Mouse (Mus musculus) megakaryocyte, adult 5-6 weeks (primary cell): ENCODE results near the gene Sohlh1. TPM values are rescaled to one million over a fixed set of nuclear protein-coding genes. Genes with fewer than 3 reads are reported as not detected.
A peak's percentile ranks its signal among the peaks of the same experiment; 100 is the strongest.
"Not testable (repeated sequence)": the region's sequence is repeated elsewhere in the genome, so short reads cannot be mapped to it uniquely, and the experiment has no call there.

ENCODE experiments used
- ATAC-seq: 2 replicates; pipeline ENCODE4 v1.8.0; 2016; ENCODE audit warnings: mild to moderate bottlenecking, inconsistent platforms; ENCODE audit not compliant: poor library complexity, severe bottlenecking
- total RNA-seq, 2 experiments: library from RNA; stranded (forward) in 1 of 2; stranded (reverse) in 1 of 2; fragments of 153-499, 151-499 nt in 1 of 2; fragments of 221-1000, 200-1000 nt in 1 of 2; gene quantifications; 2 replicates each; pipeline versions ENCODE4 v1.2.3 to v1.2.4; 2015 to 2017

Sohlh1 gene
- total RNA-seq, 2 experiments from 2014 or later, result not detected

GRCm38 (mm10) chr2:25842758-25843157 is 4.3 kb downstream of the Sohlh1 start:
- no peak for ATAC-seq

GRCm38 (mm10) chr2:25842161-25842560 is 4.9 kb downstream of the Sohlh1 start:
- no peak for ATAC-seq

GRCm38 (mm10) chr2:25836291-25836690 is 10.8 kb downstream of the Sohlh1 start:
- ATAC-seq, result peak; percentile 47; the same call in 1 of the 2 replicates

- ATAC-seq, result no peak
Measured at GRCm38 (mm10) chr2:25830786-25831185, 16.3 kb downstream of the Sohlh1 start.

GRCm38 (mm10) chr2:25828344-25828947 is 18.6 kb downstream of the Sohlh1 start:
- ATAC-seq, result no peak

- no peak for ATAC-seq
Measured at GRCm38 (mm10) chr2:25824751-25825150, 22.3 kb downstream of the Sohlh1 start.

GRCm38 (mm10) chr2:25822806-25823205 is 24.2 kb downstream of the Sohlh1 start, which contains the start of gene Lcn9:
TSS of gene Lcn9 (plus strand) at chr2:25823153.
- no peak for ATAC-seq

- ATAC-seq, result not testable (repeated sequence)
Measured at GRCm38 (mm10) chr2:25815748-25816147, 31.3 kb downstream of the Sohlh1 start, which contains the start of gene Glt6d1. TSS of gene Glt6d1 (minus strand) at chr2:25815848.

- ATAC-seq, result no peak
Measured at GRCm38 (mm10) chr2:25813364-25813763, 33.7 kb downstream of the Sohlh1 start.

GRCm38 (mm10) chr2:25811711-25812110 is 35.3 kb downstream of the Sohlh1 start:
- ATAC-seq, result no peak

GRCm38 (mm10) chr2:25798065-25798464 is 49.0 kb downstream of the Sohlh1 start:
- ATAC-seq, result no peak

GRCm38 (mm10) chr2:25797635-25798034 is 49.4 kb downstream of the Sohlh1 start:
- no peak for ATAC-seq

Other genes with a start within 250 kb of the Sohlh1 start
- gene Rabl6, start 238.7 kb downstream of the Sohlh1 start, total RNA-seq (2015), result 18.3 and 25.7 TPM in 2 replicates
- gene Rabl6, start 238.7 kb downstream of the Sohlh1 start, total RNA-seq (2017), result 34.0 and 43.0 TPM in 2 replicates
- gene Ccdc183, start 229.6 kb downstream of the Sohlh1 start, total RNA-seq (2015), result not detected in 2 replicates
- gene Ccdc183, start 229.6 kb downstream of the Sohlh1 start, total RNA-seq (2017), result not detected in 2 replicates
- 8.4 and 19.2 TPM in 2 replicates for gene Tmem141, start 225.2 kb downstream of the Sohlh1 start, total RNA-seq (2015)
- 18.5 and 25.2 TPM in 2 replicates for gene Tmem141, start 225.2 kb downstream of the Sohlh1 start, total RNA-seq (2017)
- 1.1 and 1.9 TPM in 2 replicates for gene Fcna, start 219.2 kb downstream of the Sohlh1 start, total RNA-seq (2015)
- gene Fcna, start 219.2 kb downstream of the Sohlh1 start, total RNA-seq (2017), result 2.2 and 3.2 TPM in 2 replicates
- gene Lcn8, start 194.1 kb downstream of the Sohlh1 start, total RNA-seq (2015), result not detected in 2 replicates
- gene Lcn8, start 194.1 kb downstream of the Sohlh1 start, total RNA-seq (2017), result not detected in 2 replicates
- gene Lcn5, start 189.3 kb downstream of the Sohlh1 start, total RNA-seq (2015), result not detected in 2 replicates
- not detected in 2 replicates for gene Lcn5, start 189.3 kb downstream of the Sohlh1 start, total RNA-seq (2017)
- gene Lcn6, start 170.5 kb downstream of the Sohlh1 start, total RNA-seq (2015), result not detected in 2 replicates
- gene Lcn6, start 170.5 kb downstream of the Sohlh1 start, total RNA-seq (2017), result not detected in 2 replicates
- not detected in 2 replicates for gene Lcn10, start 164.5 kb downstream of the Sohlh1 start, total RNA-seq (2015)
- gene Lcn10, start 164.5 kb downstream of the Sohlh1 start, total RNA-seq (2017), result not detected in 2 replicates
- not detected in 2 replicates for gene Obp2a, start 147.2 kb downstream of the Sohlh1 start, total RNA-seq (2015)
- gene Obp2a, start 147.2 kb downstream of the Sohlh1 start, total RNA-seq (2017), result not detected in 2 replicates
- 24.4 and 25.9 TPM in 2 replicates for gene Bmyc, start 140.5 kb downstream of the Sohlh1 start, total RNA-seq (2015)
- gene Bmyc, start 140.5 kb downstream of the Sohlh1 start, total RNA-seq (2017), result 7.6 and 9.3 TPM in 2 replicates
- gene Obp2b, start 110.2 kb downstream of the Sohlh1 start, total RNA-seq (2015), result not detected in 2 replicates
- not detected in 2 replicates for gene Obp2b, start 110.2 kb downstream of the Sohlh1 start, total RNA-seq (2017)
- not detected in 2 replicates for gene Lcn3, start 81.7 kb downstream of the Sohlh1 start, total RNA-seq (2015)
- gene Lcn3, start 81.7 kb downstream of the Sohlh1 start, total RNA-seq (2017), result not detected in 2 replicates
- not detected in 2 replicates for gene Lcn11, start 70.2 kb downstream of the Sohlh1 start, total RNA-seq (2015)
- gene Lcn11, start 70.2 kb downstream of the Sohlh1 start, total RNA-seq (2017), result not detected in 2 replicates
- gene Gm13539, start 65.0 kb downstream of the Sohlh1 start, total RNA-seq (2015), result not detected in 2 replicates
- gene Gm13539, start 65.0 kb downstream of the Sohlh1 start, total RNA-seq (2017), result not detected in 2 replicates
- not detected in 2 replicates for gene Glt6d1, start 31.4 kb downstream of the Sohlh1 start, total RNA-seq (2015)
- gene Glt6d1, start 31.4 kb downstream of the Sohlh1 start, total RNA-seq (2017), result not detected in 2 replicates
- gene Lcn9, start 24.1 kb downstream of the Sohlh1 start, total RNA-seq (2015), result not detected in 2 replicates
- not detected in 2 replicates for gene Lcn9, start 24.1 kb downstream of the Sohlh1 start, total RNA-seq (2017)
- not detected in 2 replicates for gene Kcnt1, start 16.5 kb upstream of the Sohlh1 start, total RNA-seq (2015)
- gene Kcnt1, start 16.5 kb upstream of the Sohlh1 start, total RNA-seq (2017), result not detected in 2 replicates
- 3.4 and 4.4 TPM in 2 replicates for gene Camsap1, start 136.0 kb upstream of the Sohlh1 start, total RNA-seq (2015)
- gene Camsap1, start 136.0 kb upstream of the Sohlh1 start, total RNA-seq (2017), result 10.2 and 24.2 TPM in 2 replicates
- 39.8 TPM in 2 replicates for gene Ubac1, start 174.5 kb upstream of the Sohlh1 start, total RNA-seq (2015)
- gene Ubac1, start 174.5 kb upstream of the Sohlh1 start, total RNA-seq (2017), result 19.0 and 20.9 TPM in 2 replicates